In the genomic region with DNA sequence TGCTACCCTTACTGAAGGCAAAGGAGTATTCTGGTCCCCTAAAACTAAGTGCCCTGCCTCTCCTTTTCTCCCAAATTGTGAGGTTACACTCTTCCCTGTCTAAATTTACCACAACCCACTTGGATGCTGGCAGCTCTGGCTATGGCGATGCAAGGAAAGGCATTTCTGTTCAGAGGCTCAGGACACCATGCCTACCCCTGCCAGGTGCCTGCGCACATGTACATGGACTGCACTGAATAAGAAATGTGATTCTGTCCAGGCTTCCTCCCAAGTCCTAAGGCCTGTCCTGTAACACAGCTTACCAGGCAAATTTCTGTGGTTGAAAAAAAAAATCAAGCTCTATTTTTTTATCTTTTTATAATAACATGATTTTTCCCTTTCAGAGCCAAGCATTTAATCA, we compare ENCODE assay signal across 33 mouse cellular contexts. TPM values are rescaled to one million over a fixed set of nuclear protein-coding genes. Genes with fewer than 3 reads are reported as not detected.
DNase-seq lines count a peak whose midpoint lies in the region; ATAC-seq and TF ChIP-seq lines count a peak whose summit lies in the region.
"Had no signal": no experiment of that assay in that cellular context is flagged by ENCODE, and none has a peak within 500 bp of the region (broad histone marks: within the 10 kb centered on the region; RNA-seq: fewer than 3 reads in every experiment).

No protein-coding gene starts in this region.

- H3K36me3 ChIP-seq in embryonic facial prominence, embryonic 13.5 days = 0 out of 2 replicates have a peak, but pooled peaks cover 6% of the 10 kb centered on the region
- no peaks in the 10 kb centered on the region for H3K36me3 ChIP-seq in limb, embryonic 10.5 days
- no peaks in the 10 kb centered on the region for H3K36me3 ChIP-seq in forebrain, embryonic 11.5 days (ENCODE audit: control insufficient read depth, insufficient read depth, low read length)
- no peaks in the 10 kb centered on the region for H3K36me3 ChIP-seq in midbrain, postnatal 0 days (ENCODE audit: insufficient read depth, low read length)
- H3K36me3 ChIP-seq: heart, embryonic 10.5 days; heart, embryonic 15.5 days; hindbrain, embryonic 12.5 days; liver, embryonic 15.5 days; midbrain, embryonic 10.5 days; midbrain, embryonic 15.5 days had no signal

- no peaks in the 10 kb centered on the region for H3K27me3 ChIP-seq in embryonic facial prominence, embryonic 13.5 days
- no peaks in the 10 kb centered on the region for H3K27me3 ChIP-seq in limb, embryonic 10.5 days (ENCODE audit: low read depth, poor library complexity, severe bottlenecking)
- H3K27me3 ChIP-seq in forebrain, embryonic 11.5 days (ENCODE audit: control insufficient read depth, insufficient read depth, low read length) = no peaks in the 10 kb centered on the region
- H3K27me3 ChIP-seq in midbrain, postnatal 0 days (ENCODE audit: insufficient read depth, low read length) = no peaks in the 10 kb centered on the region
- H3K27me3 ChIP-seq: heart, embryonic 15.5 days; hindbrain, embryonic 12.5 days; liver, embryonic 15.5 days; midbrain, embryonic 15.5 days had no signal

- intact Hi-C loops in gastrocnemius, adult 2 months (cut with DNase I) = loop anchor here (5.0 kb wide), 1 partner anchor 176 kb away; no protein-coding TSS in a partner anchor

- H3K4me2 ChIP-seq in embryonic facial prominence, embryonic 13.5 days = no peak overlapping the region
- H3K4me2 ChIP-seq in forebrain, embryonic 11.5 days (ENCODE audit: low read depth, low read length, severe bottlenecking) = no peak overlapping the region
- H3K4me2 ChIP-seq in midbrain, postnatal 0 days (ENCODE audit: low read depth, low read length, poor library complexity, severe bottlenecking) = no peak overlapping the region
- H3K4me2 ChIP-seq: heart, embryonic 15.5 days; hindbrain, embryonic 12.5 days; liver, embryonic 15.5 days; lung, embryonic 14.5 days; midbrain, embryonic 15.5 days had no signal

- peaks cover 67% of the 10 kb centered on the region for H3K4me1 ChIP-seq in embryonic facial prominence, embryonic 13.5 days
- H3K4me1 ChIP-seq in limb, embryonic 10.5 days = peaks cover 74% of the 10 kb centered on the region
- no peaks in the 10 kb centered on the region for H3K4me1 ChIP-seq in forebrain, embryonic 11.5 days (replicated peaks; ENCODE audit: control insufficient read depth, insufficient read depth, low read length)
- H3K4me1 ChIP-seq in midbrain, postnatal 0 days (ENCODE audit: insufficient read depth, low read length) = no peaks in the 10 kb centered on the region

- no peak overlapping the region for H3K9ac ChIP-seq in embryonic facial prominence, embryonic 13.5 days
- H3K9ac ChIP-seq in forebrain, embryonic 11.5 days (ENCODE audit: low read length) = no peak overlapping the region
- no peak overlapping the region for H3K9ac ChIP-seq in midbrain, postnatal 0 days (replicated peaks; ENCODE audit: low read length, poor library complexity, severe bottlenecking)
- H3K9ac ChIP-seq: heart, embryonic 15.5 days; hindbrain, embryonic 12.5 days; liver, embryonic 15.5 days; lung, embryonic 14.5 days; midbrain, embryonic 15.5 days had no signal

- H3K4me3 ChIP-seq in gastrocnemius, adult 2 months = no peak overlapping the region
- no peak overlapping the region for H3K4me3 ChIP-seq in embryonic facial prominence, embryonic 13.5 days
- no peak overlapping the region for H3K4me3 ChIP-seq in limb, embryonic 10.5 days
- H3K4me3 ChIP-seq in forebrain, embryonic 11.5 days (ENCODE audit: low read depth, low read length) = no peak overlapping the region
- no peak overlapping the region for H3K4me3 ChIP-seq in midbrain, postnatal 0 days (ENCODE audit: low read depth, low read length)
- H3K4me3 ChIP-seq: heart, embryonic 10.5 days; heart, embryonic 15.5 days; hindbrain, embryonic 12.5 days; liver, embryonic 15.5 days; midbrain, embryonic 10.5 days; midbrain, embryonic 15.5 days had no signal

- no peak for TF ChIP-seq CTCF in gastrocnemius, adult 2 months (IDR thresholded peaks at IDR 0.05)
- no peak for TF ChIP-seq CTCF in midbrain, postnatal 0 days (IDR thresholded peaks at IDR 0.05)

- H3K9me3 ChIP-seq in embryonic facial prominence, embryonic 13.5 days = no peaks in the 10 kb centered on the region
- no peaks in the 10 kb centered on the region for H3K9me3 ChIP-seq in limb, embryonic 10.5 days (replicated peaks)
- H3K9me3 ChIP-seq in forebrain, embryonic 11.5 days (ENCODE audit: control insufficient read depth, low read length) = no peaks in the 10 kb centered on the region
- H3K9me3 ChIP-seq in midbrain, postnatal 0 days (ENCODE audit: low read length) = no peaks in the 10 kb centered on the region
- H3K9me3 ChIP-seq: heart, embryonic 10.5 days; heart, embryonic 15.5 days; hindbrain, embryonic 12.5 days; liver, embryonic 15.5 days; midbrain, embryonic 10.5 days; midbrain, embryonic 15.5 days had no signal

- DNase-seq in gastrocnemius, adult 2 months = peak; percentile 59
- DNase-seq in gastrocnemius, postnatal 10 days = no peak
- DNase-seq in limb, embryonic 10.5 days (ENCODE audit: low spot score) = no peak
- peak; percentile 41 for DNase-seq in skeletal muscle tissue, adult 2 months (ENCODE audit: low read depth, low spot score)
- DNase-seq in forebrain, embryonic 11.5 days (ENCODE audit: low spot score) = no peak
- DNase-seq in midbrain, postnatal 0 days (ENCODE audit: low spot score) = no peak
- DNase-seq: adrenal gland, adult 2 months; adrenal gland, postnatal 36 days; cerebellum, adult 18-20 months; cerebellum, postnatal 10 days; gastrocnemius, postnatal 14 days; heart, adult 11 months; kidney, adult 9 months; kidney, postnatal 10 days; layer of hippocampus, adult 9-11 months; lung, embryonic 14.5 days had no signal

- peak overlapping the region; percentile 31; the same call in 1 of the 2 replicates for H3K27ac ChIP-seq in gastrocnemius, adult 2 months
- peak overlapping the region; percentile 65 for H3K27ac ChIP-seq in embryonic facial prominence, embryonic 13.5 days
- peak overlapping the region; percentile 77 for H3K27ac ChIP-seq in limb, embryonic 10.5 days
- H3K27ac ChIP-seq in forebrain, embryonic 11.5 days (ENCODE audit: low read depth, low read length) = no peak overlapping the region
- no peak overlapping the region for H3K27ac ChIP-seq in midbrain, postnatal 0 days (ENCODE audit: low read depth, low read length)
- H3K27ac ChIP-seq: heart, embryonic 10.5 days; heart, embryonic 15.5 days; hindbrain, embryonic 12.5 days; liver, embryonic 15.5 days; midbrain, embryonic 10.5 days; midbrain, embryonic 15.5 days had no signal

- ATAC-seq in embryonic facial prominence, embryonic 13.5 days (ENCODE audit: insufficient number of reproducible peaks, insufficient read depth, low FRiP score, low TSS enrichment, low read depth) = no peak
- no peak for ATAC-seq in forebrain, embryonic 11.5 days (replicated peaks; ENCODE audit: low FRiP score)
- ATAC-seq in midbrain, postnatal 0 days (ENCODE audit: low FRiP score) = no peak
- ATAC-seq: CD4-positive, CD25-positive, alpha-beta regulatory T cell, adult 4 months; forebrain, embryonic 14.5 days; intestine, postnatal 0 days; midbrain, embryonic 15.5 days had no signal

- 67% methylated on average over 2 of the region's 2 CpGs for WGBS in embryonic facial prominence, embryonic 13.5 days
- WGBS in limb, embryonic 10.5 days = 85% methylated on average over 2 of the region's 2 CpGs
- 87% methylated on average over 2 of the region's 2 CpGs for WGBS in forebrain, embryonic 11.5 days
- WGBS in midbrain, postnatal 0 days = 85% methylated on average over 2 of the region's 2 CpGs

RNA-seq across cellular contexts. Expression of a gene that starts 38.2 kb away (rescaled TPM):
- total RNA-seq in gastrocnemius, adult 2 months (2021) = 10 to 100 TPM; 33.6 to 58.6 TPM
- total RNA-seq in gastrocnemius, postnatal 10 days (2021) = 10 to 100 TPM; 58.3 to 74.2 TPM
- polyA plus RNA-seq in embryonic facial prominence, embryonic 13.5 days (2015; fragmentation: Nextera tagmentation; extraction: Ambion mirVana) = 0.31 TPM in 1 of 2 replicates, not detected in the other
- 0.45 TPM in 1 of 2 replicates, not detected in the other for polyA plus RNA-seq in limb, embryonic 10.5 days (2016; fragmentation: Nextera tagmentation; extraction: Ambion mirVana)
- polyA plus RNA-seq in forebrain, embryonic 11.5 days (2014; fragmentation: Nextera tagmentation; extraction: Ambion mirVana) = not detected in 2 replicates
- 1.4 TPM in 1 of 2 replicates, not detected in the other for total RNA-seq in midbrain, postnatal 0 days (2014; rRNA removed)
- polyA plus RNA-seq in midbrain, postnatal 0 days (2015; fragmentation: Nextera tagmentation; extraction: Ambion mirVana) = 0.39 and 0.41 TPM in 2 replicates
- total RNA-seq: heart, postnatal 25 days; liver, adult 2 months; megakaryocyte progenitor cell, adult 5-6 weeks; neutrophil, adult 5-6 weeks had no signal
- polyA plus RNA-seq: CD4-positive, CD25-positive, alpha-beta regulatory T cell, adult 4 months; forebrain, embryonic 14.5 days; intestine, postnatal 0 days; large intestine, adult 2 months; liver, adult 2 months; lung, embryonic 14.5 days; midbrain, embryonic 10.5 days; midbrain, embryonic 15.5 days; spleen, adult 2 months; stomach, embryonic 14.5 days had no signal

Comparison
In these comparisons a context has a peak if more than half of its experiments do, and no peak if none do; other contexts are left out.
1. DNase-seq: peak in gastrocnemius, adult 2 months (single experiment) and skeletal muscle tissue, adult 2 months (single experiment); none in gastrocnemius, postnatal 10 days (single experiment), limb, embryonic 10.5 days (single experiment), forebrain, embryonic 11.5 days (single experiment) and midbrain, postnatal 0 days (single experiment).
2. H3K27ac ChIP-seq: peak in gastrocnemius, adult 2 months (single experiment), embryonic facial prominence, embryonic 13.5 days (single experiment) and limb, embryonic 10.5 days (single experiment); none in forebrain, embryonic 11.5 days (single experiment) and midbrain, postnatal 0 days (single experiment).